Mouse (Mus musculus): ENCODE results near the gene Zfhx3. TPM values are rescaled to one million over a fixed set of nuclear protein-coding genes. Genes with fewer than 3 reads are reported as not detected.

Zfhx3 gene
- total RNA-seq, 2 experiments from 2014 or later = 3.4 to 4.3 TPM

DNA sequence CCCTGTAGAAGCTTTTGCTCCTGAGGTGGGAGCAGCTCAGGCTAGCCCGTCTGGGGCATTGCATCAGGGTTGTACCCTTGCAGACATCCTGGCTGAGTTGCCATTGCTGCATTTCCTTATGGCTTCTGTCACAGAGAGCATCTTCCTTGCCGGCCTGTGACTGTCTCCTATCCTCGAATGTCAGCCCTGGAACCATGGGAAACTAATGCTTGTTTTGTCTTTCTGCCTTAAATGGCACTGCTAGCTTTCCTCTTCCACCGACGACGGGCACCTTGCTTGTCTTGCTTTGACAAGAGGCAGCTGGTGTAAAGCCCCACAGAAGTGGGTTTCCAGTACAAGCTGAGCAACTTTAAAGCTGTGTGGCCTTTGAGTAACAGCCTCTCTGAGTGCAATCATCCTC is 752.1 kb downstream of the Zfhx3 start:
- DNase-seq (ENCODE audit: extremely low spot score in 1 of 2, low spot score in 1 of 2) = no peak

DNA sequence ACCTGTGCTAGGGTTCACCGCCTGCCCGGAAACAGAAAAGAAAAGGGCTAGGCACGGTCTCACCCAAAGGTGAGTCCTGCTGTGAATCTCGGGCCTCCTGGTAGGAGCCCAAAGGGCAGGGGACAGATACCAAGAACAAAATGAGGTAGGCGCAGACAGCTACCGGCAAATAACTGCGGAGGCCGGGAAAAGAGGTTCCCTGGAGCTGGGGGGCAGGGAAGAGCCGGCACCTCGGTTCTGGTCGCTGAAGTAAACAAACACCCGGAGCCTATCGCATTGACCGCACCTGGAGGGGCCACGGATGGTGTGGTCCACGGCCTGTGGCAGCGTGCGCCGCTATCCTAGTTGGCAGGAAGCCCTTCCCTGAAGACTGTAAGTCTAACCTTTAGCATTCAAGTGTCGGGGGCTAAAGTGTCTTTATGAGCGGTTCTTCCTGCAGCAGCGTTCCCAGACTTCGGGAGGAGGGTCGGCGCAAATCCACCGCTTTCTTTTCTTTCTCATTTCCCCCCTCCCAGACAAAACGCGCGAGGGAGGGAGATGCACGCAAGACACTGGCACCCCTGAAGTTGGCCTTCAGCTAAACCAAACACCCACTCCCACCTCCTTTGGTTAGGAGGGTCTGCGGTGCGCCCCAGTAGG is 752.9 kb downstream of the Zfhx3 start:
- no peak for DNase-seq (ENCODE audit: extremely low spot score in 1 of 2, low spot score in 1 of 2)

DNA sequence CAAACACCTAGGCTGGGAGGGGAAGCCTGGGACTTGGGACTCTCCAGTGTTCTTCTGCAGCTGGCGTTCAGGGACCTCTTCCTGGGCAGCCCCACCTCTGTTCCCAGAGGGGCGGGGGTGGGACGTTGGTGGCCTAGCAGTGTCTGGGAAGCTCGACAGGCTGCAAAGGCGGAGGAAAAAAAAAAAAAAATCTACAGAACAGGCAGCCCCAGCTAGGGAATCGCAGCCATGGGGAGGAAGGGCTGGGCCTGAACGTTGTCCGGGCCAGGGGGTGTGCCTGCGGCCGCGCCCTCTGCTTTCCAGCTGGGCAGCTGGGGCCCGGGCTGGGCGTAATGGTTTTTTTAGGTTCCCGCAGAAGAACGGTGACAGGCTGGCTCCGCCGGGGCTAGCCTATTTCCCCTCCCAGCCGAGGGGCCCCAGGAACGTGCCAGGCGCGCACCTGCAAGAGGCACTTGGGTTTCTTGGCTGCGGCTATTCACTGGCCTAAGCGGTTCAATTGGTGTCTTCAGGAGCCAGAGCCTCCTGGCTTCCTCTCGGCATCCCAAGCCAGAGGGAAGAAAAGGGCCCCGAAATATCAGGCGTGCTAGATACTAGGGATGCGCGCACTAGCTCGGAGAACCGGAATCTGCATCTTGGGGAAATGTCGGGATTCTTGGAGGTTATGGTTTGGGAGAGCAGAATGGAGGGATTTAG is 753.6 kb downstream of the Zfhx3 start:
- no peak for DNase-seq (ENCODE audit: extremely low spot score in 1 of 2, low spot score in 1 of 2)

DNA sequence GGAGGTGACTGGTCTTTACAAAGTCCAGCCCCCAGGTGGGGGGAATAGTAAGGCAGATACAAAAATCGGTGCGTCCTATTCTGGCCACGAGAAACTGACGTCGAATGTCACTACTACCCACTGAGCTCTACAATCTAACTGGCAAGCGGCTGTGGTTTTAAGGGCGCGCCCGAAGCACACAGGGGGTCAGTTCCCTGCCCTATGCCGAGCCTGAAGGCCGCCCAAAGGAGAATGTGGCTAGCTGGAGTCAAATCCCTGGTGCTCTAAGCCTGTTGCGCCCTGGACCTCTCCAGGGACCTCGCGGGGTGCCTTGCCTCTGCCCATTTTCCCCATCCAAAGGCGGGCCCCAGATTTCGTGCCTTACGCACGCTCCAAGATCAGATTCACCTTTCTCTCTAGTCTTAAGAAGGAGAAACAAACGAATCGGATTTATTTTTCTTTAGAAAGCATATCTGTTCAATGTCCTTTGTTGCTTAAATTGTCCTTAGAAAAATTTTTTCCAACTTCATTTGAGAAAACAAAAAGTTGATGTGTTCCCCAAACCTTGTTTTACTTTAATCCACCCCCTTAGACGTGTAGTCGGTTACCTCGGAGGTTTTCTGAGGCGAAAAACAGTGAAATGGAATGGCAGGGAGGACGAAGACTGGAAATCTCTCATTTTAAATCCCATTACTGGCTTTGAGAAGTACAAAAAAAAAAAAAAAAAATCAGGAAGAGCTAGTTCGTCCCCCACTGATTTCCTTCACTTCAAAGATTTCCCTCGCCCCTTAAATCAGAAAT is 754.4 kb downstream of the Zfhx3 start:
- no peak for DNase-seq (ENCODE audit: extremely low spot score in 1 of 2, low spot score in 1 of 2)

DNA sequence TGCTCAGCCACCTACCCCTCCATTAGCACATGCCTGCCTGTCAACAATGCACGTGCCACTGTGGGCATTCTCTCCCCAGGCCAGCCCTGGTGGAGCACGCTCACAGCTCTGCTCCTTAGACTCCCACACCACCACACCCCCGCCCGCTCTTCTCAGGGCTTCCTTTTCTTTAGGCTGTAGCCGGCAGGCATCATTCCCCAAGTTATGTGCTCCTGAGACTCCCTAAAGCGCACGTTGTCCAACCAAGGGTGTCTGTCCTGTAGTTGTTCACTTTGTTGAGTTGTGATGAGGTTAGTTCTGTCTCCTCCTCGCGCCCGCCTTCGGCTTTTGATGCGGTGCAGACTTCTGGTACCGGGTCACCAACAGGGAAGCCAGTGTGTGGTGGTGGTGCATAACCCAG is 755.1 kb downstream of the Zfhx3 start:
- no peak for DNase-seq (ENCODE audit: extremely low spot score in 1 of 2, low spot score in 1 of 2)

DNA sequence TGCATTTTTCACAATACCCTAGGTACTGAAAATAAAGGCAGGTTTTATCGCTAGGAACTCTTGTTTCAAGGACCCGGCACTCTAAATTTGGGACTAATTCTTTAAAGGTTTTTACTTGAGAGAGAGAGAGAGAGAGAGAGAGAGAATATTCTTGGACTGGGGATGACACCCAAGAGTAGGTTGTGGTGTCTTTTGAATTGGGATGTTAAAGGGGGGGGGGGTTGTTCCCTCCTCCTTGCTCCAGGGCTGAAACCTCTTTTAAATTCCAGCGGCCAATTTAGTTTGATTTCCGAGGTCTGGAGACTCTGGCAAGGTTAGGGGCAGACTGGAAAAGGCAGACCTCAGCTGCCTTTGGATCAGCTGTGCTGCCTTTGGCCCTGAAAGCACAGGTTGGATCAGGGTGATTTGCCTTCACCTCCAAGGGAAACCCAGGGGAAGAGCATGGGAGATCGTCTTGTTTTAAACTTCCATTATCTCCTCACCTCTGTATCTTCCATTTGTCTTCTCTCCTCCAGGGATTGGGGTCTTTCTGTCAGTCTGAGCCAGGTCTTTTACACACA is 755.7 kb downstream of the Zfhx3 start:
- DNase-seq (ENCODE audit: extremely low spot score in 1 of 2, low spot score in 1 of 2) = no peak

DNA sequence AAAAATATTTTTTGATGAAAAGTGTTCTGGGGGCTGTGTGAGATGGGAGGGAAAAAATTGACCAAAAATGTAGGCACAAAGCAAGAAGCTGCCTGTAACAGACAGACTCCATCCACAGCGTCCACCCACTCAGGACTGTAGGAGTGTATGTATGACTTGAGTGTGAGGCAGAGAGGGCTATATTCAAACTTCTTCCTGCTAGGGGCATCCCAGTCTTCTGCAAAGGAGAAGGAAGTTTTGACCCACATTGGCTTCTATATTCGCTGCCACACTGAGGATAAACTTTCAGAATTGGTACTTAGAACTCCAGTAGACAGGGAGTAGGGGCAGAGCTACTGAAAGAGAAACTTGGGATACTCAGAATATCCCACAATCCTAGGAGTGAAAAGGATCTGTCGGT is 756.6 kb downstream of the Zfhx3 start:
- DNase-seq (ENCODE audit: extremely low spot score in 1 of 2, low spot score in 1 of 2) = no peak

DNA sequence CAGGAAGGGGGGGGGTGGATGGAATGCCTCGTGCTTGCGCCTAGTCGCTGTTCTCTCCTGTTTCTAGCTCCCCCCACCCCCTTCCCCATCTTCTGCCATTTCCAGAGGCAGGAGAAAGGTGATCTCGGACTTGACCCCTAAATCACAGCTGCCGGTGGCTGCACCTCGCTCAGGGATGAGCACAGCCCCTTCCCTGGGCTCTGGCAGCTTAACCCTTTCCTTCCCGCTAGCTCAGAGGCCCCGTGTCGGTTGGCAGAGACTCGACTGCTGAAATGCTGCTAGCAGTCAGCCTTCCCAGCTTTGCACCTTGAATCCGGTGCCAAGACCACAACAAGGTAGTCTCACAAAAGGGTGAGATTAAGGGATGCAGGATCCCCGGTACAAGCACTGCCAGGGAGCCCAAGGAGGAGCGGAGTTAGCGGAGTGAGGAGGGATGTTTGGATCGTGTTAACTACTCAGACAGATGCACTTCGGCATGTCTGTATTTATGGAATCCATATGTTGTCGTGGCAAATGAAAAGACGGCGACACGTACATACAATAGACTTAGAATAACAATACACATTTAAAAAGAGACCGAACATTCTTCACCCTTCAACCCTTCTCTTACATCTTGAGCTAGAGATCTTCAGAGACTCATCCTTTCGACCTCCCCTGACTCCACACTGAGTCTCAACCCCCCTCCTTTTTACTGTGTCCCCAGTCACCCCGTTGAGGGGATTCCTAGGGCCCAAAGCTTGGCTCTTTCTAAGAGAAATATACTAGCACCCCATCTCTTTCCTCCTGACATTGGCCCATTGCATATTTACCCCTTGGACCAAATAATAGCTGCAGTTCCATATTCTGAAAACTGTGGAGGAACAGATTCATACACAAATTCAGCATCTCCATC is 757.3 kb downstream of the Zfhx3 start:
- DNase-seq (ENCODE audit: extremely low spot score in 1 of 2, low spot score in 1 of 2) = no peak

DNA sequence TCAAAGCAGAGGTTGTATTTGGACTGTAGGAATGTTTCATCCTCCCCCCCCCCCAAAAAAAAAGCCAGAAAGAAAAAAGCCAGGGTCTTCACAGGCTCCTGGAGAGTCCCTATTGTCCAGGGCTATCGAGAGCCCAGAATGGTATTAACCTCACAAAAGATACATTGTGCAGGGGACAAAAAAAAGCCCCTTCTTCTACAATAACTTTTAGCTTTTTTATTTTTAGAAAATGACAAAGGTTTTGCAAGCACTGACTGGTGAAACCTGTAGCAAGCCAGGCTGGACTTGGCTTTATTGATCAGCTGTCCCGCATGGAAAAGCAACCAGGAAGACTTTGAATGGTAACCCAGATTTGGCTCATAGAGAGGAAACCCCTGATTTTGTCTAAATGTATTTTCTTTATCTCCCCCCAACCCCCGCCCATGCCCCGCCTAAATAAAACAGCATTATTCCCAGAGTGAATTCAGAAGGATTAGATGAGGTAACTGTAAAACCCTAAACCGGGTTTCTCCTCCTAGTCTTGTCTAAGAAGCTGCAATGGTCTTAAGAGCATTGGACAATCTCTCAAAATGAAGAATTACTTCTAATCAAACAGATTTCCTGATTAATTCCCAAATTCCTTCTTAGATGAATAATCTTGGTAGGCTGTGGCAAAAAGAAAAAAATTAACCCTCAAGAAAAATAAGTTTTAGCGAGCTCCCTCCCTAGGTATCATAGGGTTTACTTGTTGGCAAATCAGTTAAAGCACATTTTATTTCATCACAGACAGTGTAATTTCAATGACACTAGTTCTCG is 759.1 kb downstream of the Zfhx3 start:
- DNase-seq (ENCODE audit: extremely low spot score in 1 of 2, low spot score in 1 of 2) = no peak

DNA sequence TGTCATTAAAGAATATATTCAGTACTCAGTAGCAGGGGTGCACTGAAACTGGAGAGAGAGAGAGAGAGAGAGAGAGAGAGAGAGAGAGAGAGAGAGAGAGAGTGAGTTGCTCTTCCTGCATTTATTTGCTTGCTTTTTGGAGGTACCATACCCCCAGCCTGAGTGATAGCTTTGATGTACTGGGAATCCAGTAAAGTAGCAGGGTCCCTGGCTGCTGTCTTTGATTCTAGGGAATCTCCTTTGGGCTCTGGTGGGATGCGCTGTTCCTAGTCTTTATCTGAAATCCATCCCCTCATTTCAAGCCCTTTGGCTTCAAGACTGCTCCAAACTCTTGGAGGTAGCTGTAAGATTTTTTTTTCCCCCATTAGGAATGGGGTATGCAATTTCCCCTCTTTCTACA is 759.8 kb downstream of the Zfhx3 start:
- no peak for DNase-seq (ENCODE audit: extremely low spot score in 1 of 2, low spot score in 1 of 2)

DNA sequence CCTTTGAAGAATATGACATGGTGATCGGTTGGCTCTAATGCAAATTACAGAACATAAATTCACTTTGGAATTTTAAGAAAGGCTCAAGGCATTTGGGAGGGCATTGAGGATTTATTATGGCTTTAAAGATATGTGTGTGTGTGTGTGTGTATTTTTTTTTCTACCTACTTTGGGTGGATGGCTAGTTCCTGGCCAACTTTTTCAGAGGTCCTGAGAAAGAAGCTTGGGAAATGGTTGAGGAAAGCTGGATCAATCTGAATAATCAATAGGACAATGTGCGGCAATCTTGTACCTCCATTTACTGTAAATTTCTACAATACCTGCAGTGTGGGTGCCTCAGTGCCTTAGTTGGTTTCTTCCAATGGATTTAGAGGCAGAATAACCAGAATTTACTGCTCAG is 763.3 kb downstream of the Zfhx3 start:
- DNase-seq (ENCODE audit: extremely low spot score in 1 of 2, low spot score in 1 of 2) = no peak

DNA sequence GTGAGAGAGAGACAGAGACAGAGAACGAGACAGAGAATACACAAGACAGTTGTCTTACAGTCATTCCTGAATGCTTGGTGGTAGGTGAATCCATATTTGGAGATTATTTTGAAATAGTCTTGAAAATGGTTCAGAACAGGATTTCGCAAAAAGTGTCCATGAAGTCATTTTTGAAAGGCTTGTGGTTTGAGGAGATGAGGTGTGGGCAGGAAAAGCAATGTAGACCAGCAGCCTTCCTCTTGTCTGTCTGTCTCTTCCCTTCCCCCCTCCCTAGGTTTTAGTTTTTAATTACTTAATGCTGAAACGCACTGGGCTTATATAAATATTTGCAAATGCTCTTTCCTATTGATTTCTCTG is 764.0 kb downstream of the Zfhx3 start:
- no peak for DNase-seq (ENCODE audit: extremely low spot score in 1 of 2, low spot score in 1 of 2)

DNA sequence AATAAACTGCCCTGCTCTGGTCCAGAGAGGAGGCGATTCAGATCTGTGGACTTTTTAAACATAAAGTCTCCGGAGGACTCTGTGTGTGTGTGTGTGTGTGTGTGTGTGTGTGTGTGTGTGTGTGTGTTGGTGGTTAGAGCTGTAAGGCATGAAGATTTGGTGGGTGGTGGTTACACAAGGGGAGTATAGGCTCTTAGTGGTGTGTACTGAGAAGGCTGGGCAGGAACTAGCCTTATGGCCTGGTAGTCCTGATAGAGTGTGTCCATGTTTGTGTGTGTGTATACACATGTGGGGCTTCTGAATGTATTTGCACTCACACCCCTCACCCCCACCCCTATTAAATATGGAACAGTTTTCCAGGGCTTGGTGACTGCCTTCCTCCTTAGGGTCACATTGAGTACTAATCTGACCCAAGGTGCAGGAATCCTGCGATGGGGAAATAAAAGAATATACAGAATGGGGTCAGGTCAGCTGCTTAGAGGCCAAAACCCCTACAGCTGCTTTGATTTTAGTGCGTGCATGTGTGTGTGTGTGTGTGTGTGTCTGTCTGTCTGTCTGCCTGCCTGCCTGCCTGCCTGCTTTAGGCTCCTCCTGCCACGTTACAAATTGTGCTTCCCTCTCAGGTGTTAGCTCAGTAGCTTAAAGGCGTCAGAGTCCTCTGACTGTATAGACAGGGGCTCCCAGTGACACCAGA is 764.6 kb downstream of the Zfhx3 start:
- no peak for DNase-seq (ENCODE audit: extremely low spot score in 1 of 2, low spot score in 1 of 2)

DNA sequence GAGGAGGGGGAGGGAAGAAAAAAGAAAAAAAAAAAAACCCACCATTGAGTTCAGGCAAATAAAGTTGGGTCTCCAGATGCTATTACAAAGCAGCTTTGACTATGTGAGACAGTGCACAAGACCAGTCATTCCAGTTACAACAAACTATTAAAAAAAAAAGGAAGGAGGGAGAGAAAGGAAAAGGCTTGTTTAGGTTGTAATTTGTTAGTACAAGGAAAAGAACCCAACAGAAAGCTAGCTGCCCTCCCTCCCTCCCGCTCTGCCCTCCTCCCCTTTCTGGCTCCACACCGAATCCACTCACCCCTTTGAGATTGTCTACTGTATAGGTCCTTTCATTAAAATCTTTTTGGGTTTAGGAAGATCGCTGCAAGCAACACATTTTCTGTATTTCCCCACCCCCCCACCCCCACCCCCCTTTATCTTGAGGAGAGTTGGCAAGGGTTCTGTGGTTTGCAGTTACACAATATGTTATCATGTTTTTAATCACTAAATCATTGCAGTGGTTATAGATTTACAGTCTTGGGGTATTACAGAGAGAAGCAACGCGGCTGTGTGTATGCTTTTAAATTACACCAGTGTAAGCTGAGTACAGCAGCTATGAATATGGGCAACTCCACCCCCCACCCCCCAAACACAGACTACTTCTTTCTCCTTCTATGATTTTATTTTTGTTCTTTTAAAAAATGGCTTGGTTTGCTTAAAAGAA is 765.3 kb downstream of the Zfhx3 start:
- no peak for DNase-seq (ENCODE audit: extremely low spot score in 1 of 2, low spot score in 1 of 2)

DNA sequence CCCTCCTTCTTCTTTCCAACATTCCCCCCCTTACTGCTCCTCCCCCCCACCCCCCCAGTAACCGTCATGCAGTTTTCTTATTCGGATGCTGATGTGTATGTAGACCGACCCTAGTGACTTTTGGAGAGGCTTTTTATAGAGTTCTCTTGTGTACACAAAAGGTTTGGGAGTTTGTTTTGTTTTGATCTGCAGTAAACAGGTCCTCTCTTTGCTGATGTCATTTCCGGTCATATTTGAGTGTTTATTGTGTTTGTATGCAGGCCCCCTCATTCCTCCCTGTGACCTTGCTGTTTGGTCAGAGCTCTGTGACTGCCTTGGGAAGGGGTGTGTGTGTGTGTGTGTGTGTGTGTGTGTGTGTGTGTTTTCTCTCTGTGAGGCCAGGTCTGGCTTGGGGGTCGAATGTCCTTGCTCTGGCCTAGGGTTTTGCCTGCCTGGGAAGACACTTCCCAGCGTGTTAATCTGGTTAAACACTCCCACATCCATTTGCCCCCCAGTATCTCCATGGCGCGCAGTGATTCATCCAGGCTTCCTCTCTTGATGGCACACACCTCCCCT is 766.5 kb downstream of the Zfhx3 start:
- no peak for DNase-seq (ENCODE audit: extremely low spot score in 1 of 2, low spot score in 1 of 2)

DNA sequence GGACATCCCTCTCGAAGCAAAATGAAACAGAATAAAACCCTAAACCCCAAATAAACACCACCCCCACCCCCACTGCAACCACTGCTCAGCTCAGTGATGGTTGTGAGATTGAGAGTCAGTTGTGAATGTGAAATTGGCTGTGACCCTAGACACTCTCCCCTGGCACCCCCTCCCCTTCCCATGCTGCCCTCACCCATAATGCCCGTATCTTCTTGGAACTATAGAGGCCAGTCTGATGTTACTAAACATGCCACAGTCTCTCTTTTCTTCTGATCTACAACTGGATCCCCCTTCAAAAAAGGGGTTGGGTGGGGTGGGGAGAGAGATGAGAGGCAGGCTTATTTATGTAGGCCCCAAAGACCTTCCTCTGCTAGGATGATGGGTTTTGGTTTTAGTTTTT is 767.0 kb downstream of the Zfhx3 start:
- DNase-seq (ENCODE audit: extremely low spot score in 1 of 2, low spot score in 1 of 2) = no peak

DNA sequence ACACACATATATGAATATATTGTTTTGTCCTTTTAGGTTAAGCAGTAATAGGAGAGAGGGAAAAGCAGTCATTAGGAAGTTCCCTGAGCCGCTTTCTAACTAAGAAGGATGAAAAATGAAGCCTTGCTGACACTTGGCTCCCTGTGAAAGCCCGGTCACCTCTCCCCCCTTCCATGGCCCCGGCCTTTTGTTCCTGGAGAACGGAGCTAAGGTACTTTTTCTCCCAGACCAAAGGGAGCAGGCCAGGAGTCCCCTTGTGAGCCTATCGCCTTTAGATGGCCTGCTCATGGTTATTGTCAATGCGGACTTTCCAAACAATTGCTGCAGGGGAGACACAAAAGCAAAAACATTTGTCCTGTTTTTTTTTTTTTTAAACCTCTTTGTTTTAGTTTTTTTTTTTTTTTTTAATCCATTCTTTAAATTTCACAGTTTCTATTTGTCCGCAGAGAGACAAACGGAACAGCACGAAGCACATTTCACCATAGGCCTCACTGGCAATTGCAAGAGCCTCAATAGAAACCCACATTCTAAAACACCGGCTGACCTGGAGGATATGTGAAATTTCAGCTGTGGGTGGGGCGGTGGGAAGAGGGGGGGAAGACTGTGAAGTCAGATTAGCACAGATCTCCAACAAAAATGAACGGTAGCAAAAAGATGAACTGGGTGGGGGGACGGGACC is 767.6 kb downstream of the Zfhx3 start:
- DNase-seq (ENCODE audit: extremely low spot score in 1 of 2, low spot score in 1 of 2) = no peak

All from layer of hippocampus, postnatal 25 days (tissue).